Mouse (Mus musculus): Measurements from ENCODE around the gene Uqcrc1. TPM values are rescaled to one million over a fixed set of nuclear protein-coding genes. Genes with fewer than 3 reads are reported as not detected.

The Uqcrc1 gene
- polyA plus RNA-seq, 1 experiment from 2014 or later, result 354 TPM

GRCm38 (mm10) chr9:108949967-108950728 is 13.7 kb downstream of the Uqcrc1 start:
- Histone ChIP-seq H3K27me3 (peaks cover 31% of the 10 kb centered on the region), H3K9ac (no peak overlapping the region), H3K36me3 (peaks cover 54% of the 10 kb centered on the region), H3K27ac (no peak overlapping the region), H3K4me1 (replicated peaks) (peaks cover 4% of the 10 kb centered on the region; the same call in 1 of the 2 replicates), H3K4me2 (no peak overlapping the region), H3K9me3 (replicated peaks) (no peaks in the 10 kb centered on the region), H3K4me3 (replicated peaks) (no peak overlapping the region)
- 81% methylated on average over 9 of the region's 9 CpGs for WGBS (ENCODE audit: insufficient replicate concordance)
- no peak for DNase-seq
- ATAC-seq (ENCODE audit: low read depth), result no peak

GRCm38 (mm10) chr9:108953081-108953636 is 16.7 kb downstream of the Uqcrc1 start, which contains the start of gene Col7a1:
TSS of gene Col7a1 (plus strand) at chr9:108953586.
- Histone ChIP-seq H3K4me2 (no peak within 1 kb of the TSS), H3K27me3 (peaks cover 37% of the 10 kb centered on the region), H3K4me1 (replicated peaks) (no peaks in the 10 kb centered on the region), H3K9ac (no peak within 1 kb of the TSS), H3K27ac (no peak within 1 kb of the TSS), H3K4me3 (replicated peaks) (no peak within 1 kb of the TSS), H3K36me3 (peaks cover 24% of the 10 kb centered on the region), H3K9me3 (replicated peaks) (no peaks in the 10 kb centered on the region)
- 12% methylated on average over 15 of the region's 15 CpGs for WGBS (ENCODE audit: insufficient replicate concordance)
- no peak for ATAC-seq (ENCODE audit: low read depth)
- DNase-seq, result no peak

GRCm38 (mm10) chr9:108955241-108955640 is 18.8 kb downstream of the Uqcrc1 start:
- no peak overlapping the region for H3K4me3 ChIP-seq (replicated peaks)
- H3K27me3 ChIP-seq, result peaks cover 37% of the 10 kb centered on the region
- WGBS (ENCODE audit: insufficient replicate concordance), result 79% methylated on average over 11 of the region's 11 CpGs
- ATAC-seq (ENCODE audit: low read depth) (no peak), DNase-seq (no peak)
- H3K4me1 ChIP-seq (replicated peaks), result no peaks in the 10 kb centered on the region
- H3K9ac ChIP-seq, result no peak overlapping the region
- no peaks in the 10 kb centered on the region for H3K9me3 ChIP-seq (replicated peaks)
- H3K4me2 ChIP-seq, result no peak overlapping the region
- H3K36me3 ChIP-seq, result peaks cover 3% of the 10 kb centered on the region
- no peak overlapping the region for H3K27ac ChIP-seq

GRCm38 (mm10) chr9:108955846-108956245 is 19.4 kb downstream of the Uqcrc1 start:
- no peak overlapping the region for H3K4me3 ChIP-seq (replicated peaks)
- no peaks in the 10 kb centered on the region for H3K9me3 ChIP-seq (replicated peaks)
- no peaks in the 10 kb centered on the region for H3K36me3 ChIP-seq
- no peak overlapping the region for H3K4me2 ChIP-seq
- 75% methylated on average over 11 of the region's 11 CpGs for WGBS (ENCODE audit: insufficient replicate concordance)
- H3K9ac ChIP-seq, result no peak overlapping the region
- ATAC-seq (ENCODE audit: low read depth) (no peak), DNase-seq (no peak)
- no peaks in the 10 kb centered on the region for H3K4me1 ChIP-seq (replicated peaks)
- peaks cover 37% of the 10 kb centered on the region for H3K27me3 ChIP-seq
- H3K27ac ChIP-seq, result no peak overlapping the region

- Histone ChIP-seq H3K9ac (no peak overlapping the region), H3K27ac (no peak overlapping the region), H3K9me3 (replicated peaks) (no peaks in the 10 kb centered on the region), H3K4me3 (replicated peaks) (no peak overlapping the region), H3K4me1 (replicated peaks) (no peaks in the 10 kb centered on the region), H3K27me3 (no peaks in the 10 kb centered on the region), H3K36me3 (no peaks in the 10 kb centered on the region), H3K4me2 (no peak overlapping the region)
- no peak for ATAC-seq (ENCODE audit: low read depth)
- DNase-seq, result no peak
- 63% methylated on average over 3 of the region's 3 CpGs for WGBS (ENCODE audit: insufficient replicate concordance)
Observed at GRCm38 (mm10) chr9:108963577-108963976, 27.1 kb downstream of the Uqcrc1 start.

GRCm38 (mm10) chr9:108964338-108964737 is 27.9 kb downstream of the Uqcrc1 start:
- no peak overlapping the region for H3K4me3 ChIP-seq (replicated peaks)
- no peaks in the 10 kb centered on the region for H3K9me3 ChIP-seq (replicated peaks)
- no peak overlapping the region for H3K4me2 ChIP-seq
- H3K4me1 ChIP-seq (replicated peaks), result no peaks in the 10 kb centered on the region
- DNase-seq (no peak), ATAC-seq (ENCODE audit: low read depth) (no peak)
- H3K27ac ChIP-seq, result no peak overlapping the region
- 24% methylated on average over 6 of the region's 6 CpGs for WGBS (ENCODE audit: insufficient replicate concordance)
- no peaks in the 10 kb centered on the region for H3K27me3 ChIP-seq
- H3K9ac ChIP-seq, result no peak overlapping the region
- H3K36me3 ChIP-seq, result no peaks in the 10 kb centered on the region

- Histone ChIP-seq H3K27ac (no peak overlapping the region), H3K9me3 (replicated peaks) (no peaks in the 10 kb centered on the region), H3K9ac (no peak overlapping the region), H3K4me3 (replicated peaks) (no peak overlapping the region), H3K4me2 (no peak overlapping the region), H3K4me1 (replicated peaks) (no peaks in the 10 kb centered on the region), H3K27me3 (no peaks in the 10 kb centered on the region), H3K36me3 (no peaks in the 10 kb centered on the region)
- WGBS (ENCODE audit: insufficient replicate concordance), result 59% methylated on average over 8 of the region's 8 CpGs
- ATAC-seq (ENCODE audit: low read depth), result no peak
- no peak for DNase-seq
Observed at GRCm38 (mm10) chr9:108970623-108971022, 34.2 kb downstream of the Uqcrc1 start.

GRCm38 (mm10) chr9:108976483-108976882 is 40.0 kb downstream of the Uqcrc1 start:
- no peak for DNase-seq
- Histone ChIP-seq H3K9me3 (replicated peaks) (no peaks in the 10 kb centered on the region), H3K36me3 (no peaks in the 10 kb centered on the region), H3K27me3 (no peaks in the 10 kb centered on the region), H3K4me2 (no peak overlapping the region), H3K4me3 (replicated peaks) (no peak overlapping the region), H3K9ac (no peak overlapping the region), H3K27ac (no peak overlapping the region), H3K4me1 (replicated peaks) (no peaks in the 10 kb centered on the region)
- ATAC-seq (ENCODE audit: low read depth), result no peak
- 53% methylated on average over 9 of the region's 9 CpGs for whole genome bisulfite sequencing (ENCODE audit: insufficient replicate concordance)

- no peaks in the 10 kb centered on the region for H3K36me3 ChIP-seq
- H3K4me1 ChIP-seq (replicated peaks), result peaks cover 5% of the 10 kb centered on the region
- H3K4me2 ChIP-seq, result no peak overlapping the region
- H3K27me3 ChIP-seq, result no peaks in the 10 kb centered on the region
- H3K4me3 ChIP-seq (replicated peaks), result no peak overlapping the region
- no peaks in the 10 kb centered on the region for H3K9me3 ChIP-seq (replicated peaks)
- H3K27ac ChIP-seq, result no peak overlapping the region
- no peak for ATAC-seq (ENCODE audit: low read depth)
- no peak overlapping the region for H3K9ac ChIP-seq
- WGBS (ENCODE audit: insufficient replicate concordance), result 55% methylated on average over 7 of the region's 7 CpGs
- no peak for DNase-seq
Observed at GRCm38 (mm10) chr9:108977966-108978365, 41.5 kb downstream of the Uqcrc1 start.

GRCm38 (mm10) chr9:108982498-108982897 is 46.1 kb downstream of the Uqcrc1 start:
- Histone ChIP-seq H3K4me1 (replicated peaks) (peaks cover 17% of the 10 kb centered on the region), H3K27ac (no peak overlapping the region), H3K4me2 (no peak overlapping the region), H3K36me3 (no peaks in the 10 kb centered on the region), H3K9me3 (replicated peaks) (no peaks in the 10 kb centered on the region), H3K27me3 (0 out of 2 replicates have a peak, but pooled peaks cover 7% of the 10 kb centered on the region), H3K9ac (no peak overlapping the region), H3K4me3 (replicated peaks) (no peak overlapping the region)
- ATAC-seq (ENCODE audit: low read depth) (no peak), DNase-seq (no peak)
- WGBS (ENCODE audit: insufficient replicate concordance), result 54% methylated on average over 8 of the region's 8 CpGs

- Histone ChIP-seq H3K27me3 (0 out of 2 replicates have a peak, but pooled peaks cover 7% of the 10 kb centered on the region), H3K27ac (peak overlapping the region; percentile 19; the same call in 1 of the 2 replicates), H3K9me3 (replicated peaks) (no peaks in the 10 kb centered on the region), H3K4me1 (replicated peaks) (peaks cover 24% of the 10 kb centered on the region), H3K4me2 (peak overlapping the region; percentile 48), H3K9ac (peak overlapping the region; percentile 29; the same call in 1 of the 2 replicates), H3K36me3 (no peaks in the 10 kb centered on the region), H3K4me3 (replicated peaks) (peak overlapping the region; percentile 6; the same call in 1 of the 2 replicates)
- DNase-seq (peak; percentile 56), ATAC-seq (ENCODE audit: low read depth) (peak; percentile 85)
- 30% methylated on average over 9 of the region's 9 CpGs for WGBS (ENCODE audit: insufficient replicate concordance)
Observed at GRCm38 (mm10) chr9:108983209-108983608, 46.8 kb downstream of the Uqcrc1 start.
